Comparison of ENCODE assay signal across 9 mouse cellular contexts in genomic region chr10:128645111-128646011, GRCm38 (mm10). TPM values are rescaled to one million over a fixed set of nuclear protein-coding genes. Genes with fewer than 3 reads are reported as not detected.
DNase-seq lines count a peak whose midpoint lies in the region; ATAC-seq and TF ChIP-seq lines count a peak whose summit lies in the region.
"Had no signal": no experiment of that assay in that cellular context is flagged by ENCODE, and none has a peak within 500 bp of the region (broad histone marks: within the 10 kb centered on the region; RNA-seq: fewer than 3 reads in every experiment).

Ikzf4 (minus strand) TSS chr10:128645991.

- no peaks in the 10 kb centered on the region for H3K27me3 ChIP-seq in kidney, adult 2 months (replicated peaks; ENCODE audit: control insufficient read depth, insufficient read depth, low read length)
- no peaks in the 10 kb centered on the region for H3K27me3 ChIP-seq in limb, embryonic 15.5 days
- H3K27me3 ChIP-seq in midbrain, postnatal 0 days (ENCODE audit: insufficient read depth, low read length), result no peaks in the 10 kb centered on the region
- H3K27me3 ChIP-seq: Patski had no signal

- TF ChIP-seq CTCF in gastrocnemius, adult 2 months (IDR thresholded peaks at IDR 0.05), result no peak
- TF ChIP-seq CTCF in kidney, adult 2 months (conservative IDR thresholded peaks at IDR 0.05; ENCODE audit: insufficient read depth, insufficient read length, low read depth, low read length), result no peak
- no peak; the same call in 1 of the 2 replicates for TF ChIP-seq CTCF in midbrain, postnatal 0 days (IDR thresholded peaks at IDR 0.05)

- no peaks in the 10 kb centered on the region for H3K36me3 ChIP-seq in kidney, adult 2 months (ENCODE audit: control insufficient read depth, insufficient read depth, low read length)
- H3K36me3 ChIP-seq in limb, embryonic 15.5 days, result peaks cover 6% of the 10 kb centered on the region; the same call in 1 of the 2 replicates
- H3K36me3 ChIP-seq in midbrain, postnatal 0 days (ENCODE audit: insufficient read depth, low read length), result peaks cover 14% of the 10 kb centered on the region

- peak within 1 kb of the TSS; percentile 78 for H3K4me3 ChIP-seq in gastrocnemius, adult 2 months
- H3K4me3 ChIP-seq in kidney, adult 2 months (ENCODE audit: insufficient read depth, low read depth, low read length), result peak within 1 kb of the TSS; percentile 35; the same call in 1 of the 2 replicates
- peak within 1 kb of the TSS; percentile 54 for H3K4me3 ChIP-seq in limb, embryonic 15.5 days
- peak within 1 kb of the TSS; percentile 49 for H3K4me3 ChIP-seq in midbrain, postnatal 0 days (ENCODE audit: low read depth, low read length)

- H3K4me2 ChIP-seq in limb, embryonic 15.5 days, result peak within 1 kb of the TSS; percentile 72
- H3K4me2 ChIP-seq in midbrain, postnatal 0 days (ENCODE audit: low read depth, low read length, poor library complexity, severe bottlenecking), result peak within 1 kb of the TSS; percentile 77

- H3K9ac ChIP-seq in limb, embryonic 15.5 days, result peak within 1 kb of the TSS; percentile 18; the same call in 1 of the 2 replicates
- peak within 1 kb of the TSS; percentile 81 for H3K9ac ChIP-seq in midbrain, postnatal 0 days (replicated peaks; ENCODE audit: low read length, poor library complexity, severe bottlenecking)

- WGBS in kidney, adult 2 months, result 15% methylated on average over 36 of the region's 36 CpGs
- 3% methylated on average over 36 of the region's 36 CpGs for WGBS in limb, embryonic 15.5 days
- 2% methylated on average over 26 of the region's 36 CpGs for WGBS in midbrain, postnatal 0 days

- no peaks in the 10 kb centered on the region for H3K9me3 ChIP-seq in limb, embryonic 15.5 days
- H3K9me3 ChIP-seq in midbrain, postnatal 0 days (ENCODE audit: low read length), result no peaks in the 10 kb centered on the region

- peak; percentile 68 for ATAC-seq in limb, embryonic 15.5 days (ENCODE audit: insufficient number of reproducible peaks, low FRiP score, low TSS enrichment, low read depth)
- ATAC-seq in midbrain, postnatal 0 days (ENCODE audit: low FRiP score), result peak; percentile 81
- ATAC-seq: Patski had no signal

- DNase-seq in left cerebral cortex, adult 18-20 months (ENCODE audit: low spot score in 2 of 2), result peak; percentile 44 to 51
- no peak for DNase-seq in left cerebral cortex, adult 11 months (ENCODE audit: low spot score)
- DNase-seq in cerebellum, postnatal 10 days, result peak; percentile 70 to 75
- peak; percentile 53 for DNase-seq in gastrocnemius, adult 2 months
- peak; percentile 74 for DNase-seq in kidney, adult 2 months
- DNase-seq in midbrain, postnatal 0 days (ENCODE audit: low spot score), result peak; percentile 65
- peak; percentile 57 for DNase-seq in thymus, postnatal 14 days

- H3K27ac ChIP-seq in gastrocnemius, adult 2 months, result peak within 1 kb of the TSS; percentile 73
- H3K27ac ChIP-seq in kidney, adult 2 months (ENCODE audit: insufficient read depth, low read depth, low read length), result no peak within 1 kb of the TSS
- peak within 1 kb of the TSS; percentile 80 for H3K27ac ChIP-seq in limb, embryonic 15.5 days
- H3K27ac ChIP-seq in midbrain, postnatal 0 days (ENCODE audit: low read depth, low read length), result peak within 1 kb of the TSS; percentile 91

- intact Hi-C loops in gastrocnemius, adult 2 months (cut with DNase I), result no loop called here

- H3K4me1 ChIP-seq in kidney, adult 2 months (ENCODE audit: control insufficient read depth, insufficient read depth, low read length), result peaks cover 8% of the 10 kb centered on the region
- H3K4me1 ChIP-seq in limb, embryonic 15.5 days, result peaks cover 22% of the 10 kb centered on the region
- peaks cover 10% of the 10 kb centered on the region; the same call in 1 of the 2 replicates for H3K4me1 ChIP-seq in midbrain, postnatal 0 days (ENCODE audit: insufficient read depth, low read length)

- TF ChIP-seq POLR2A in kidney, adult 2 months (IDR thresholded peaks at IDR 0.05; ENCODE audit: low read depth, low read length), result no peak

RNA-seq across cellular contexts. Expression of gene Ikzf4, which starts in this region (rescaled TPM):
- total RNA-seq in left cerebral cortex, adult 18-20 months (2021), result 10 to 100 TPM; 12.8 to 17.6 TPM
- total RNA-seq in gastrocnemius, adult 2 months (2021), result 1 to 10 TPM in 1 of 2 experiments, under 1 TPM in 1; 0.45 to 3.4 TPM
- 2.9 and 3.2 TPM in 2 replicates for polyA plus RNA-seq in kidney, adult 2 months (2012; rRNA removed)
- polyA plus RNA-seq in limb, embryonic 15.5 days (2015; fragmentation: Nextera tagmentation; extraction: Ambion mirVana), result 3.5 and 4.1 TPM in 2 replicates
- total RNA-seq in midbrain, postnatal 0 days (2014; rRNA removed), result 21.9 and 26.2 TPM in 2 replicates
- polyA plus RNA-seq in midbrain, postnatal 0 days (2015; fragmentation: Nextera tagmentation; extraction: Ambion mirVana), result 16.8 and 17.9 TPM in 2 replicates
